Mouse (Mus musculus): Measurements from ENCODE around the gene Nt5m.
A peak's percentile ranks its signal among the peaks of the same experiment; 100 is the strongest.

Nt5m gene

DNA sequence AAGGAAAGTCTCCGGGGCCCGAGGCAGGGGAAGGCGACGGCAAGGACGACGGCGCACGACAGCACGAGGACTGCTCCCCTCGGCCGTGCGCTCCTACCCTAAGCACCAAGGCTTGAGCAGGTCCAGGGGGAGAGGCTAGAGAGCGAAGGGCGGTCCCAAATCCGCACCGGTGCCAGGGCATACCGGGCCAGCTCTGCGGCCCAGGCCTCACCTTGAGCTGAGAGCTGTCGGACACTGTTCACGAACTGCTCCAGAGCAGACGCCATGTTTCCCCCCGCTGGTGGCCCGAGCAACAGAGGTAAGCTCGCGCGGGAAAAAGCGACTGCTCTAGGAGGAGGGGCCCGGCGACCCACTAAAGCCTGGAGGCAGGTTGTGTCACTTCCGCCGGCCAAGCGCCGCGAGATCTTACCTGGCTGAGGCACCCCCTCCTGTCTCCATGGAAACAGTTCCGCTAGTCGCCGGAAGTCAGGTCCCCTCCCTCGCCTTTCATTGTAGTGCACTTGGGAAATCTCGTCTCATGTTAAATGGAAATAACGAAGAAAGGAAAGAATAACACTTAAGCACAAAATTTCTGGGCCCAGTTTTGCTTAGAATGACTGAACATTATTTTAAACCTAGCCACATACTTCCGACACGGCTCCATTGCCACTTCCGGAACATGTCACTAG is 346 bp downstream of the Nt5m start, which contains the start of gene Cops3:
Cops3 (minus strand) TSS at position 380 of the 668 bp plus-strand sequence.
- peak; percentile 96 for DNase-seq (ENCODE audit: low read depth, low spot score)

DNA sequence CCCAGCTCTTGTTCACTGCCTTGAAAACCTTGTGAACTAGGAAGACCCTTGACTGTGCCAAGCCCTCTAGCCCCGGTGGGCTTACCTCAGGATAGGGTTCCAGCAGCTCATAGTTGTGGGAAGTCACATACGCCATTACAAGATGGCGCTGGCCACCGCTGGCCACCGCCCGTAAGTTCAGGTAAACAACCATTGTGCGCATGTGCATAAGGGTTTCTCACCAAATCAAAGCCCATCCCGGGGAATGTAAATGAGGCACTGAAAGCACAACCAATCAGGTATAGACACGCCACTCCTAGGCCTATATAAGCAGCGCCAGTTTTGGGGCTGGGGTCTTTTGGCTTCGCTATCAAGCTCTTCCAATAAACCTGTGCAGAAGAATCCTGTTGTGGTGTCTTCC is 7.1 kb downstream of the Nt5m start:
- no peak for DNase-seq (ENCODE audit: low read depth, low spot score)

GRCm38 (mm10) chr11:59847131-59847530 is 7.9 kb downstream of the Nt5m start:
- peak; percentile 30 for DNase-seq (ENCODE audit: low read depth, low spot score)

DNA sequence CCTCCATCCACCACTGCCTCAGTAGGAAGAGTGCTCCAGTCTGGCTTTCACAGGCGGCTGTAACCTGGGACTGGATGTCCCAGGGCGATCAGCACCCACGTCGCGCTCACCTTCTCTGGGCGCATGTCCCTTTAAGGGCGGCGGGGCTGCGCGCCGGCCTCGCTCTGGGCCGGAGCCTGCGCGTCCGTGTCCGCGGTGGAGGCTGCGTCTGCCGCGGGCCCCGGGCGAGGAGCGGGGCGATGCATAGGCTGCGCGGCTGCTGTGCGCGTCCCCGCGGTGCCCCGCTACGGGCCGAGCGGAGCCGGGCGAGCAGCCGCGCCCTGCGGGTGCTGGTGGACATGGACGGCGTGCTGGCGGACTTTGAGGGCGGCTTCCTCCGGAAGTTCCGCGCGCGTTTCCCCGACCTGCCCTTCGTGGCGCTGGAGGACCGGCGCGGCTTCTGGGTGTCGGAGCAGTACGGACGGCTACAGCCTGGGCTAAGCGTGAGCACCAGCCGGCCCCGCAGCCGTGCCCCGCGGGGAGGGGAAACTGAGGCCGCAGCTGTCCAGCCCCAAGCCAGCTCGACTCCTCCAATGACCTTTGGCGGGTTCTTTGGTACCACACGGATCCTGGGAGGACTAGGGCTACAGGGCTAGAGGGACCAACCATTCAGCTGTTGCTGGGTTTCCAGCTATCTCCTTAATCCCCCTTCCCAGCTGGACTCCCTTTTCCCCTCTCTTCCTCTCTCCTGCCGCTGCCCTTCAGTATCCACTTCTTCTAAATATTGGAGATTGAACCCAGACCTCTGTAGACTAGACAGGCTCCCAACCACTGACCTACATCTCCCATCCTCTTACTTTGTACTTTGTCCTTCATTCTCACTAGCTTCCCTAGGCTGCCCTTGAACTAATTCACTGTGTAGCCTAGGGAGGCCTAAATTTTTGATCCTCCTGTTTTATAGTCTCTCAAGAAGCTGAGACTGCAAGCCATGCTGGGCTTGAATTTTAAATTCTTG is 8.9 kb downstream of the Nt5m start:
- peak; percentile 56 for DNase-seq (ENCODE audit: low read depth, low spot score)

DNA sequence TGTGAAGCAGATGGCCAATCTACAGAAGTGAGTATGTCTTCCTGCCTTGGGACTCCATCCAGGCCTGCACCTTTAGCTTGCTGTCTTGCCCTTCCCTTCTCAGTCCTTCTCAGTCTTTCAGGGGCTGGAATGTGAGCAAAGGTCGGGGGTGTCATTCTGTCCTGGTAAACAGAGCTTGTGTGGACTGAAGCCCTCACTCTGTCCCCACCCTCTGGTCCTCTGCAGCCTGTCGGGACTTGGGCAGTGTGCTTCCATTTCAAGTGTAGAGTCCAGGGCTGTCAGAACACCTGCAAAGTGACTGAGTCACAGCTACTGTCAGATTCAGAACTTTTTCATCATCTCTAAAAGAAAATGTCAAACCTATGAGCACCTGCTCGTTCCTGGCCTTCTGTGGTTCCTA is 13.6 kb downstream of the Nt5m start:
- DNase-seq (ENCODE audit: low read depth, low spot score), result no peak

DNA sequence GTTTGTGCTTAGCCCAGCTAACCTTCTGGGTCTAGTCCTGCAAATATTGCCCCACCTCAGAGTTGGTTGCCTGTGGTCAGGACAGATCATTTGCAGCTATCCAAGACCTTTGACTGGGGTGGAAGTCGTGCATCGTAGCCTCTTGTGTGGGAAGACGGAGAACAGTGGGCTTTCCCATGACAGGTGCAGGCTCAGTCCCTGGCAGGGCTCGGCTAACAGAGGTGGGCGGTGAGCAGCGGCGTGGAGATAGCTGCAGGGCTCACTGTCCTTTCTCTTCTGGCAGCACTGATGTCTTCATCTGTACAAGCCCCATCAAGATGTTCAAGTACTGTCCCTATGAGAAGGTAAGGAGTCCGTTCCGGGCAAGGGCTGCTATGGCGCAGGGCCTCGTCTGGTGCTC is 21.2 kb downstream of the Nt5m start:
- DNase-seq (ENCODE audit: low read depth, low spot score), result no peak

GRCm38 (mm10) chr11:59864316-59864715 is 25.1 kb downstream of the Nt5m start:
- DNase-seq (ENCODE audit: low read depth, low spot score), result no peak

- no peak for DNase-seq (ENCODE audit: low read depth, low spot score)
Measured at GRCm38 (mm10) chr11:59872124-59872523, 32.9 kb downstream of the Nt5m start.

- DNase-seq (ENCODE audit: low read depth, low spot score), result peak; percentile 72
Measured at GRCm38 (mm10) chr11:59880031-59880430, 40.8 kb downstream of the Nt5m start.

DNA sequence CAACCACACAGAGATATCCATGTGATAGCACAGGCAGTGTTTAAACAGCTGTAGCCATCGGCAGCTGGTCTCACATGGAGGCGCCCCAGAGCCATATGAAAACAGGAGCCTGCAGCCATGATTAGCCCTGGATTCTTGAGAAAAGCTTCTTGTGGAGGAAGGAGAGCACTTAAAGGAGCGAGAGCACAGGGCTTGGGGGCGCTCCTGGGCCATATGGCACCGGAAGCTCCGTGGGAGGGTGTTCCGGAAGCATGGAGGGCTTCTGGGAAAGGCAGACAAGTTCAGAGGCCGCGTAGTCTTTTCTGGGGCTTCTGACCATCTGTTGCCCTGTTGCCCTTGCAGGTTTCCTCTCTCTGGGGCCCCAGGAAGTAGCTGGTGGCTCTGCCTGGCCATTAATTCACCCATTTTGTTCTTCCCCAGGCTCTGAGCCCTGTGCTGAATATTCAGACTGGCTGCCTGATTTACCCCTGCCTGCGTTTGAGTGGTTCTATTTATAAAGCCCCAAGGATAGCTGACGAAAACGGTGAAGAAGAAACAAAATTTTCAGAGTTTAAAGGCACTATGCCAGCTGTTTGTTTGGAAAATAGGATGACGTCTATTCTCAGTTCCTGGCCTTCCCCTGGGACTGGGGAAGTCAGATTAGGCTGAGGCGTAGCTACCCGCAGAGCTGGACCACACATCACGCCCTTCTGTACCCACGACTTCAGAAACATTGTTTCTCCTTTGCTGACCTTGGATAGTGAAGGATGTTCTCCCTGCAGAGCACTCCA is 46.2 kb downstream of the Nt5m start:
- DNase-seq (ENCODE audit: low read depth, low spot score), result no peak

GRCm38 (mm10) chr11:59886952-59887351 is 47.7 kb downstream of the Nt5m start:
- no peak for DNase-seq (ENCODE audit: low read depth, low spot score)

GRCm38 (mm10) chr11:59888151-59888550 is 48.9 kb downstream of the Nt5m start:
- no peak for DNase-seq (ENCODE audit: low read depth, low spot score)

DNA sequence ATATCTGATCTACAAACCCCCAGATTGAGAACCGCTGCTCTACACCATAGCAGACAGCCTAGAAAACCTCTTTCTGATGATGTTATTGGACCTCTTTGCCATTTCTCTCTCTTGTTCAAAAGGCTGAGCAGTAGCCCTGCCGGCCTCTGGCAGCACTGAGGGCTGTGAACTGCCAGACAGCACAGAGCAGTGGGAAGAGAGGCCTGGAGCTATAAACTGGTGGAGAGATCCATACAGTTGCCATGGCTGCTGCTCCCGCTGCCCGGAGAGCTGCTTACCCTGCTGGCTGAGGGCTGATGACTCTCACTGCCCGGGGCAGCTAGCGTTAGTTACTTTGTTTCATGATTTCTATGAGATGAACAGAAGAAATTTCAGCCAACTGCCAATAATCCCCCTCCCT is 52.6 kb downstream of the Nt5m start:
- DNase-seq (ENCODE audit: low read depth, low spot score), result no peak

DNA sequence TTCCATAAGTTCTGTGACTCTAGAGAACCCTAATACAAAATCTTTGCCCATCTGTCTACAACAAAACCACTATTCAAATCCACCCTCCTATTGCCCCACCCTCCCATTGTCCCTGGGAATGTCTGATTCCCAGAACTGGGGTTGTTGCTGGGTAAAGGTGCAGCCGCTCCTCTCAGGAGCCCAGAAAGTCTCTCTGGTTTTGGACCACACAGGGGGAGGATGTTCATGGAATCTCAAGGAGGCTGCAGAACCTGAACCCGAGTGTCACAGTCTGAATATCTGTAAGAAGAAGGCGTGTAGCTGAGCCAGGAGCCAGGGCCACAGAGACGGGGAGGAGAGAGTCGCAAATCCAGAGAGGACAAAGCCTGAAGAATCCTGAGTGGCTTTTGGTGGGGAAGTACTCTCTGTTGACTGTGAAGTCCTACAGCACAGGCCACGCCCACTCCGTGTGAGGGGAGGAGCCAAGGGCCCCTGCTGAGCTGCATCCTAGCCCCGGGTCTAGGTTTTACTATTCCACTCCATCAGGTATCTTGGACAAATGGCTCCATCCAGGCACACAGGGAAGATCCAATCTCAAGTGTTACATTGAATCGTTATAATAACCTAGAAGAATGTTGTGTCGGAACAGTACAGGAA is 54.0 kb downstream of the Nt5m start:
- DNase-seq (ENCODE audit: low read depth, low spot score), result no peak

- no peak for DNase-seq (ENCODE audit: low read depth, low spot score)
Measured at GRCm38 (mm10) chr11:59894916-59895315, 55.7 kb downstream of the Nt5m start.

DNA sequence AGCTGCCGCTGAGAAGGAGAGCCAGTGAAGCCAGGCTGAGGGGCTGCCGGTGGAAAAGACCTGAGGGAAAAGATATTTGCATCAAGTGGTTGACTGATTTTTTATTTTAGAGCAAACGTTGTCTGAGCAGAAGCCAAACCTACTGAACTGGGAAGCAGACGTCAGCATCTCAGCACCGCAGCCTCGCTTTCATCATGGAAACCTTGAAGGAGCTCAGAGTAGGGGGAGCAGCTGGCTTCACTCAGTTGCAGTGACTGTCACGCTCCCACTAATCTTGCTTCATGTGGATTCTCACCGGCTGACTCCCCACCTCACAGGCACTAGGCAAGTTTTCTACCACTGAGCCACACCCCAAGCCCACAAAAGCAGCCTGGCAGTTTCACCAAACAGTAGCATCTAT is 56.1 kb downstream of the Nt5m start:
- DNase-seq (ENCODE audit: low read depth, low spot score), result no peak

- DNase-seq (ENCODE audit: low read depth, low spot score), result no peak
Measured at GRCm38 (mm10) chr11:59897981-59898599, 58.8 kb downstream of the Nt5m start.

- no peak for DNase-seq (ENCODE audit: low read depth, low spot score)
Measured at GRCm38 (mm10) chr11:59899711-59900685, 60.8 kb downstream of the Nt5m start.

GRCm38 (mm10) chr11:59900995-59901394 is 61.7 kb downstream of the Nt5m start:
- DNase-seq (ENCODE audit: low read depth, low spot score), result no peak
